Mouse (Mus musculus): ENCODE results near the gene Nxn.

DNA sequence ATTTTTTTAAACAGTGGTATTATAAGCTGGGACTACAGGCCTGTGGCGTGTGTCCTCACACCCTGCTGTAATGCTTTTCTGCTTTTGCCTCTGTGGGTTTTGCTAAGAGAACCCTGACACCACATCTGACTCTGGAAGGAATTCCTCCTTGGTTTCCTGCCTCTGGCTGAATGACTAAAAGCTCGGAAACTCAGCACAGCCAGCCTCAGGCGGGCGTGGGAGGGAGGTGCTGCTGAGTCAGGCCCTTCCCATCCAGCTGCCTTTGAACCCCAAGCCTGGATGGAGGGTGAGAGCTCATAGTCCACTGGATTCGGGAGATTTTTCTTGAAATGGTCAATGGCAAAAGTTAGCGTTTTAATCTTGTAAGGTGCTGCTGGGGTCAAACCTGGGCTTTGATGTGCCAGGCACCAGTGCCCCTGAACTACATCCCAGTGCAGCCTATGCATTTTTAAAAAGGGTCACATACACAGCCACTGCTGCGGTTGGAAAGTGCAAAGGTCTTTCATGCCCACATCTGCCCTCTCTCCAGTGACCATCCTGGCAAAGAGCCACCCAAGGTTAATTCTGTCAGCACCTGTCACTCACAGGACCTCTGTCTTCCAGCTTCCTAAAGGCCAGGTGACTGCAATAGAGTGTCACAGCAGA is 113.4 kb downstream of the Nxn start:
- TF ChIP-seq CTCF (IDR thresholded peaks at IDR 0.05; ENCODE audit: low read depth, low read length) (no peak), GATA1 (IDR thresholded peaks at IDR 0.05; ENCODE audit: borderline replicate concordance, low read length) (no peak), TAL1 (conservative IDR thresholded peaks at IDR 0.05; ENCODE audit: low read depth, low read length) (no peak), POLR2AphosphoS5 (IDR thresholded peaks at IDR 0.05; ENCODE audit: insufficient replicate concordance, low read depth, low read length) (no peak)
